Mouse (Mus musculus): ENCODE results near the gene Mfsd4b5. TPM values are rescaled to one million over a fixed set of nuclear protein-coding genes. Genes with fewer than 3 reads are reported as not detected.
A peak's percentile ranks its signal among the peaks of the same experiment; 100 is the strongest.

Gene Mfsd4b5
- polyA plus RNA-seq, 1 experiment from 2014 or later, result 0.16 TPM

- no peaks in the 10 kb centered on the region for H3K9me3 ChIP-seq (ENCODE audit: control insufficient read depth, low read length)
- no peak overlapping the region for H3K4me2 ChIP-seq (replicated peaks; ENCODE audit: low read depth)
- no peaks in the 10 kb centered on the region for H3K36me3 ChIP-seq (ENCODE audit: control insufficient read depth, insufficient read depth, low read length)
- H3K27ac ChIP-seq (replicated peaks), result no peak overlapping the region
- no peak for ATAC-seq (ENCODE audit: low FRiP score, low TSS enrichment)
- DNase-seq (ENCODE audit: low spot score), result no peak
- H3K4me1 ChIP-seq (replicated peaks; ENCODE audit: control insufficient read depth, insufficient read depth), result no peaks in the 10 kb centered on the region
- TF ChIP-seq EP300 (optimal IDR thresholded peaks at IDR 0.05) (no peak), CTCF (IDR thresholded peaks at IDR 0.05; ENCODE audit: low read depth) (no peak)
- no peak overlapping the region for H3K4me3 ChIP-seq (ENCODE audit: low read depth, low read length)
- no peak overlapping the region for H3K9ac ChIP-seq (ENCODE audit: low read length)
- 88% methylated on average over 5 of the region's 5 CpGs for WGBS
- no peaks in the 10 kb centered on the region for H3K27me3 ChIP-seq (ENCODE audit: control insufficient read depth, insufficient read depth, low read length)
Observed at GRCm38 (mm10) chr10:40026546-40026945, 40.1 kb upstream of the Mfsd4b5 start.

DNA sequence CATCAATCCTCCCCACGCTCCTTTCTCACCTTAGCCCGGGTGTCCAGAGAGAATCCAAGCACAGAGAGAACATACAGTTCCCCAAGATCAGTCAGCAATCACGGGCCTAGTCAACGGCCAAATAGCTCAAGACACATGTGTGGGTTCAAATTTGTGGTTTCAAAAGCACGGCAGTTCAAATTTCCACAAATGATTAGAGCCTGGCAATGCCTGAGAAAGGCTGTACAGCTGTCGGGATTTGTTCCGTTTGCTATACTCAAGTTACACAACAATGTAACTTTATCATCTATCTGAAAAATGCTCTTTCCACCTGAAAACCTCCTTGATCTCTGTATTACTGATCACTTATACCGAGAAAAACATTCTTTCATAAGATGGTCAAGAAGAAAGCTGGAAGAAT lies 39.1 kb upstream of the Mfsd4b5 start:
- no peak for ATAC-seq (ENCODE audit: low FRiP score, low TSS enrichment)
- Histone ChIP-seq H3K4me2 (replicated peaks; ENCODE audit: low read depth) (peak overlapping the region; percentile 98), H3K9ac (ENCODE audit: low read length) (no peak overlapping the region), H3K27me3 (ENCODE audit: control insufficient read depth, insufficient read depth, low read length) (no peaks in the 10 kb centered on the region), H3K4me1 (replicated peaks; ENCODE audit: control insufficient read depth, insufficient read depth) (no peaks in the 10 kb centered on the region), H3K9me3 (ENCODE audit: control insufficient read depth, low read length) (no peaks in the 10 kb centered on the region), H3K4me3 (ENCODE audit: low read depth, low read length) (peak overlapping the region; percentile 53), H3K27ac (replicated peaks) (no peak overlapping the region), H3K36me3 (ENCODE audit: control insufficient read depth, insufficient read depth, low read length) (no peaks in the 10 kb centered on the region)
- DNase-seq (ENCODE audit: low spot score), result no peak
- no peak for TF ChIP-seq EP300 (optimal IDR thresholded peaks at IDR 0.05)
- TF ChIP-seq CTCF (IDR thresholded peaks at IDR 0.05; ENCODE audit: low read depth), result no peak
- WGBS, result 50% methylated on average over 8 of the region's 8 CpGs

- H3K4me3 ChIP-seq (ENCODE audit: low read depth, low read length), result peak within 1 kb of the TSS; percentile 53
- ATAC-seq (ENCODE audit: low FRiP score, low TSS enrichment), result peak; percentile 92
- peak within 1 kb of the TSS; percentile 30; the same call in 1 of the 2 replicates for H3K27ac ChIP-seq (replicated peaks)
- H3K9ac ChIP-seq (ENCODE audit: low read length), result peak within 1 kb of the TSS; percentile 55
- no peaks in the 10 kb centered on the region for H3K4me1 ChIP-seq (replicated peaks; ENCODE audit: control insufficient read depth, insufficient read depth)
- no peaks in the 10 kb centered on the region for H3K27me3 ChIP-seq (ENCODE audit: control insufficient read depth, insufficient read depth, low read length)
- DNase-seq (ENCODE audit: low spot score), result peak; percentile 86
- H3K36me3 ChIP-seq (ENCODE audit: control insufficient read depth, insufficient read depth, low read length), result no peaks in the 10 kb centered on the region
- peak; percentile 50 for TF ChIP-seq CTCF (IDR thresholded peaks at IDR 0.05; ENCODE audit: low read depth)
- no peak for TF ChIP-seq EP300 (optimal IDR thresholded peaks at IDR 0.05)
- no peaks in the 10 kb centered on the region for H3K9me3 ChIP-seq (ENCODE audit: control insufficient read depth, low read length)
- 1% methylated on average over 45 of the region's 46 CpGs for WGBS
- peak within 1 kb of the TSS; percentile 98 for H3K4me2 ChIP-seq (replicated peaks; ENCODE audit: low read depth)
Observed at GRCm38 (mm10) chr10:40024554-40025428, 38.3 kb upstream of the Mfsd4b5 start, which contains the start of gene Mfsd4b1. Gene Mfsd4b1, minus strand, starts transcription at chr10:40025268.

GRCm38 (mm10) chr10:40020401-40020800 lies 34.0 kb upstream of the Mfsd4b5 start:
- Histone ChIP-seq H3K9me3 (ENCODE audit: control insufficient read depth, low read length) (no peaks in the 10 kb centered on the region), H3K4me1 (replicated peaks; ENCODE audit: control insufficient read depth, insufficient read depth) (no peaks in the 10 kb centered on the region), H3K27ac (replicated peaks) (no peak overlapping the region), H3K4me3 (ENCODE audit: low read depth, low read length) (no peak overlapping the region), H3K27me3 (ENCODE audit: control insufficient read depth, insufficient read depth, low read length) (no peaks in the 10 kb centered on the region), H3K9ac (ENCODE audit: low read length) (no peak overlapping the region), H3K36me3 (ENCODE audit: control insufficient read depth, insufficient read depth, low read length) (no peaks in the 10 kb centered on the region), H3K4me2 (replicated peaks; ENCODE audit: low read depth) (no peak overlapping the region)
- no peak for TF ChIP-seq EP300 (optimal IDR thresholded peaks at IDR 0.05)
- 63% methylated on average over 2 of the region's 2 CpGs for WGBS
- no peak for ATAC-seq (ENCODE audit: low FRiP score, low TSS enrichment)
- DNase-seq (ENCODE audit: low spot score), result no peak

- no peak for ATAC-seq (ENCODE audit: low FRiP score, low TSS enrichment)
Observed at GRCm38 (mm10) chr10:40019492-40019891, 33.0 kb upstream of the Mfsd4b5 start.

GRCm38 (mm10) chr10:40018261-40018860 lies 31.9 kb upstream of the Mfsd4b5 start:
- DNase-seq (ENCODE audit: low spot score), result no peak

More at GRCm38 (mm10) chr10:40019492-40019891, 33.0 kb upstream of the Mfsd4b5 start:
- H3K4me3 ChIP-seq (ENCODE audit: low read depth, low read length), result no peak overlapping the region
- TF ChIP-seq EP300 (optimal IDR thresholded peaks at IDR 0.05) (no peak), CTCF (IDR thresholded peaks at IDR 0.05; ENCODE audit: low read depth) (no peak)
- WGBS, result 33% methylated on average over 3 of the region's 3 CpGs
- no peaks in the 10 kb centered on the region for H3K36me3 ChIP-seq (ENCODE audit: control insufficient read depth, insufficient read depth, low read length)
- H3K4me2 ChIP-seq (replicated peaks; ENCODE audit: low read depth), result no peak overlapping the region
- H3K27me3 ChIP-seq (ENCODE audit: control insufficient read depth, insufficient read depth, low read length), result no peaks in the 10 kb centered on the region
- no peak for DNase-seq (ENCODE audit: low spot score)
- no peaks in the 10 kb centered on the region for H3K9me3 ChIP-seq (ENCODE audit: control insufficient read depth, low read length)
- H3K9ac ChIP-seq (ENCODE audit: low read length), result no peak overlapping the region
- no peaks in the 10 kb centered on the region for H3K4me1 ChIP-seq (replicated peaks; ENCODE audit: control insufficient read depth, insufficient read depth)
- H3K27ac ChIP-seq (replicated peaks), result no peak overlapping the region

More at GRCm38 (mm10) chr10:40018261-40018860, 31.9 kb upstream of the Mfsd4b5 start:
- Histone ChIP-seq H3K36me3 (ENCODE audit: control insufficient read depth, insufficient read depth, low read length) (no peaks in the 10 kb centered on the region), H3K9ac (ENCODE audit: low read length) (no peak overlapping the region), H3K4me1 (replicated peaks; ENCODE audit: control insufficient read depth, insufficient read depth) (no peaks in the 10 kb centered on the region), H3K4me3 (ENCODE audit: low read depth, low read length) (no peak overlapping the region), H3K4me2 (replicated peaks; ENCODE audit: low read depth) (no peak overlapping the region), H3K27ac (replicated peaks) (no peak overlapping the region), H3K27me3 (ENCODE audit: control insufficient read depth, insufficient read depth, low read length) (no peaks in the 10 kb centered on the region), H3K9me3 (ENCODE audit: control insufficient read depth, low read length) (no peaks in the 10 kb centered on the region)
- TF ChIP-seq EP300 (optimal IDR thresholded peaks at IDR 0.05) (no peak), CTCF (IDR thresholded peaks at IDR 0.05; ENCODE audit: low read depth) (no peak)
- WGBS, result 80% methylated on average over 5 of the region's 5 CpGs
- no peak for ATAC-seq (ENCODE audit: low FRiP score, low TSS enrichment)
